Mouse (Mus musculus): ENCODE data around the gene Atp1b3. TPM values are rescaled to one million over a fixed set of nuclear protein-coding genes. Genes with fewer than 3 reads are reported as not detected.
"Not testable (repeated sequence)": the region's sequence is repeated elsewhere in the genome, so short reads cannot be mapped to it uniquely, and the experiment has no call there.

Atp1b3 gene
- total RNA-seq, 2 experiments from 2014 or later: 74.1 to 76.5 TPM

GRCm38 (mm10) chr9:96365271-96365872 is 1.1 kb upstream of the Atp1b3 start:
- intact Hi-C loops (cut with DNase I): no loop called here
- no peak for DNase-seq

GRCm38 (mm10) chr9:96363581-96364140 is 581 bp downstream of the Atp1b3 start:
- intact Hi-C loops (cut with DNase I): loop anchor here (2.0 kb wide), 2 partner anchors 75 to 113 kb away; no protein-coding TSS in a partner anchor
- DNase-seq: peak; percentile 76 to 79

- intact Hi-C loops (cut with DNase I): no loop called here
- DNase-seq: no peak
Measured at GRCm38 (mm10) chr9:96360056-96360455, 4.2 kb downstream of the Atp1b3 start.

GRCm38 (mm10) chr9:96353799-96354198 is 10.4 kb downstream of the Atp1b3 start:
- peak; percentile 49 to 67 for DNase-seq
- intact Hi-C loops (cut with DNase I): loop anchor here (5.0 kb wide), 1 partner anchor 189 kb away; no protein-coding TSS in a partner anchor

GRCm38 (mm10) chr9:96353121-96353769 is 11.0 kb downstream of the Atp1b3 start:
- no peak for DNase-seq
- intact Hi-C loops (cut with DNase I): loop anchor here (5.0 kb wide), 1 partner anchor 189 kb away; no protein-coding TSS in a partner anchor

GRCm38 (mm10) chr9:96351771-96352170 is 12.5 kb downstream of the Atp1b3 start:
- not testable (repeated sequence) for DNase-seq
- intact Hi-C loops (cut with DNase I): loop anchor here (5.0 kb wide), 1 partner anchor 191 kb away; no protein-coding TSS in a partner anchor

- intact Hi-C loops (cut with DNase I): loop anchor here (1.0 to 5.0 kb wide), 2 partner anchors 142 to 192 kb away; no protein-coding TSS in a partner anchor
- no peak for DNase-seq
Measured at GRCm38 (mm10) chr9:96350476-96350875, 13.8 kb downstream of the Atp1b3 start.

- intact Hi-C loops (cut with DNase I): loop anchor here (1.0 to 5.0 kb wide), 2 partner anchors 142 to 192 kb away; no protein-coding TSS in a partner anchor
Measured at GRCm38 (mm10) chr9:96350010-96350409, 14.2 kb downstream of the Atp1b3 start.

GRCm38 (mm10) chr9:96348885-96349284 is 15.4 kb downstream of the Atp1b3 start:
- intact Hi-C loops (cut with DNase I): no loop called here
- peak in 1 of 2 experiments; percentile 41 for DNase-seq

More at GRCm38 (mm10) chr9:96350010-96350409, 14.2 kb downstream of the Atp1b3 start:
- peak; percentile 82 to 86 for DNase-seq

GRCm38 (mm10) chr9:96345750-96346149 is 18.5 kb downstream of the Atp1b3 start:
- intact Hi-C loops (cut with DNase I): no loop called here
- DNase-seq: no peak

GRCm38 (mm10) chr9:96331146-96331545 is 33.1 kb downstream of the Atp1b3 start:
- DNase-seq: no peak
- intact Hi-C loops (cut with DNase I): no loop called here

GRCm38 (mm10) chr9:96328226-96328625 is 36.0 kb downstream of the Atp1b3 start:
- intact Hi-C loops (cut with DNase I): no loop called here

GRCm38 (mm10) chr9:96326496-96326923 is 37.7 kb downstream of the Atp1b3 start:
- peak; percentile 57 to 65 for DNase-seq
- intact Hi-C loops (cut with DNase I): no loop called here

More at GRCm38 (mm10) chr9:96328226-96328625, 36.0 kb downstream of the Atp1b3 start:
- DNase-seq: no peak

- intact Hi-C loops (cut with DNase I): no loop called here
- DNase-seq: no peak
Measured at GRCm38 (mm10) chr9:96324502-96324901, 39.7 kb downstream of the Atp1b3 start.

GRCm38 (mm10) chr9:96322411-96323152 is 41.7 kb downstream of the Atp1b3 start:
- no peak for DNase-seq
- intact Hi-C loops (cut with DNase I): no loop called here

GRCm38 (mm10) chr9:96320551-96320980 is 43.7 kb downstream of the Atp1b3 start:
- intact Hi-C loops (cut with DNase I): no loop called here
- no peak for DNase-seq

GRCm38 (mm10) chr9:96319333-96319732 is 44.9 kb downstream of the Atp1b3 start:
- DNase-seq: peak; percentile 18 to 28
- intact Hi-C loops (cut with DNase I): no loop called here

GRCm38 (mm10) chr9:96312074-96312473 is 52.2 kb downstream of the Atp1b3 start:
- DNase-seq: no peak
- intact Hi-C loops (cut with DNase I): no loop called here

- no peak for DNase-seq
- intact Hi-C loops (cut with DNase I): no loop called here
Measured at GRCm38 (mm10) chr9:96308816-96309215, 55.4 kb downstream of the Atp1b3 start.

GRCm38 (mm10) chr9:96299324-96300008 is 64.8 kb downstream of the Atp1b3 start:
- intact Hi-C loops (cut with DNase I): no loop called here
- DNase-seq: no peak

Data from heart, postnatal 10 days (tissue).